Mouse (Mus musculus): ENCODE measurements around the gene Stag3.

GRCm38 (mm10) chr5:138291638-138292037, 11.6 kb downstream of the Stag3 start:
- TF ChIP-seq POLR2A (IDR thresholded peaks at IDR 0.05; ENCODE audit: control insufficient read depth, low read depth, low read length) (no peak), CTCF (IDR thresholded peaks at IDR 0.05; ENCODE audit: control insufficient read depth, insufficient read depth, insufficient replicate concordance, low read depth, low read length) (no peak)
